Mouse (Mus musculus) kidney, embryonic 16.5 days (tissue): ENCODE results near the gene Mbd4. TPM values are rescaled to one million over a fixed set of nuclear protein-coding genes. Genes with fewer than 3 reads are reported as not detected.

Source experiments
- polyA plus RNA-seq: library from polyadenylated mRNA; unstranded; fragments of >200 nt; fragmentation: Nextera tagmentation; extraction: Ambion mirVana; gene quantifications from 2 replicates; pipeline ENCODE4 v1.2.1, GENCODE M21; 2015

The Mbd4 gene
- polyA plus RNA-seq, 1 experiment from 2014 or later = 18.6 TPM

Other genes with a start within 250 kb of the Mbd4 start
- gene Raf1, start 176.7 kb downstream of the Mbd4 start, polyA plus RNA-seq = 91.0 and 95.7 TPM in 2 replicates
- 0.86 and 2.1 TPM in 2 replicates for gene Tmem40, start 91.0 kb downstream of the Mbd4 start, polyA plus RNA-seq
- 36.8 and 40.1 TPM in 2 replicates for gene Cand2, start 78.8 kb downstream of the Mbd4 start, polyA plus RNA-seq
- 1,760 and 1,914 TPM in 2 replicates for gene Rpl32, start 44.6 kb downstream of the Mbd4 start, polyA plus RNA-seq
- 2.3 and 2.8 TPM in 2 replicates for gene Efcab12, start 15.0 kb downstream of the Mbd4 start, polyA plus RNA-seq
- gene Ift122, start 99 bp upstream of the Mbd4 start, polyA plus RNA-seq = 38.4 and 40.1 TPM in 2 replicates
- gene Rho, start 78.4 kb upstream of the Mbd4 start, polyA plus RNA-seq = 0.16 and 0.37 TPM in 2 replicates
- gene H1foo, start 91.6 kb upstream of the Mbd4 start, polyA plus RNA-seq = not detected in 2 replicates
- 55.5 and 62.4 TPM in 2 replicates for gene Plxnd1, start 141.6 kb upstream of the Mbd4 start, polyA plus RNA-seq